Mouse (Mus musculus): ENCODE results near the gene Olfr150.
"Not testable (repeated sequence)": the region's sequence is repeated elsewhere in the genome, so short reads cannot be mapped to it uniquely, and the experiment has no call there.

Olfr150 gene

DNA sequence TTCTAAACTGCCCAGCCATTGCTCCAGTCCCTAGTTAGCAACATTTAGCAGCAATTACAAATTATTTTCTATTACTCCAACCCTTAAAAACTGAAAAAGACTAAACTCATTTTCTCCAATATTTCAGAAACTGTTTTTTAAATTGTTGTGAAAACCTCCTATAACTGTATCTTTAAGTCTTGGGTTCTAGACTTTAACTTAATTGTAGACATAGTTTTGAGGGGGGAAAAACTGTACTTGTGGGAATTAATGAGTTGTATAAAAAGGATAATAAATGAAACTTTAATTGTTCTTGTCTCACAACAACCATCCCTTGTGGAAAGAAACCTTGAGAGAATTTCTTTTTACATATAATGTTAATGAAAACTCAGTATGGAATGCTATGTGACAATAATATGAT is at the start of gene Olfr150:
Gene Olfr150 (plus strand): TSS at position 301 of the 400 bp plus-strand sequence.
- DNase-seq = no peak

DNA sequence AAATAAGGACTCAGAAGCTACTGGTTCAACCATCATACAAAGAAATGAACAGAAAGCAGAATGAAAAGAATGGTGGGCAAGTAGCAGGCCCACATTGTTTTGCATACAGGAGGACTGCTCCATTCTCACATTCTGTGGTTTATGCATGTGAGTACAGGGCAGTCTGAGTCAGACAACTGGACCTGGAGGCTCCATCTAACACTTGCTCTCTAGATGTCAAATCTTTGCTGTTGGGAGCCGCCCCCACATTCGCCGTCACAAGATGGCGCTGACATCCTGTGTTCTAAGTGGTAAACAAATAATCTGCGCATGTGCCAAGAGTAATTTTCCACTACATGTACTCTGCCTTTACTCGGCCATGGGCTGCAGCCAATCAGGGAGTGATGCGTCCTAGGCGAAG is 29.7 kb upstream of the Olfr150 start:
- not testable (repeated sequence) for DNase-seq

DNA sequence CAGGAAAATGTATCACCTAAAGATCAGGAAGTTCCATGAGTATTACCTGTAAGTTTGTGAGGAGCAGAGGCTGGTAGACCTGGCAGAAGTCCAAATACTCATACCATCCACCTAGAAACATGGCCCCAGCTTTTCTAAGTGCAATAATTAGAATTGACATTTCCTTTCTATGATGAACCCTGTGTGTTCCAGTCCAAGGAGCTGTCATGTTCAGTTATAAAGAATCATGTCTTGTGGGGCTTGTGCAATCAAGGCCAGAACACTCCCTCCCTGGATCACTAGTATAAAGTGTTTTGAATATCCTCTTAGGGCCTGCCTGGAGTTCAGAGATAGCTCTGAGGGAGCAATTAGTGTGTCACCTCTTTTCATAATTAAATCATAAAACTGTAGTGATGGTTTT is 23.8 kb upstream of the Olfr150 start, which contains the start of gene Olfr149:
Gene Olfr149 (minus strand): TSS at position 101 of the 400 bp plus-strand sequence.
- no peak for DNase-seq

DNA sequence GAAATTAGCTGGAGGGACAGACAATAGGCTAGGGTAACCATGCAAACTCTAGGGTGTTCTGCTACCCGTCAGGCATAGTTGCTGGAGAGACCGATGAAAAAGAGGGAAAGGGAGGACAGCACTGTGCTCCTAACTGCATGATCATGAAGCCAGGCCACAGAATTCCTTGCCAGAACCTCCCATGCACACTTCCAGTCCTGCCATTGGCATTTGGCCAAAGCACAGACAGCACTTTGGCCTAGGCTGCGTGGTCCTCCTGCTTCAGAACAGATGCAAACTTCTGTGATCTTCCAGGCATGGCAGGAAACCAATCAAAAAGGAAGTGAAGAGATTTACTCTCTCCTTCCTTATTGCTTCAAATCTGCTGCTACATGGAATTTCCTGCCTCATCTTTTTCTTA is 21.8 kb upstream of the Olfr150 start:
- no peak for DNase-seq

DNA sequence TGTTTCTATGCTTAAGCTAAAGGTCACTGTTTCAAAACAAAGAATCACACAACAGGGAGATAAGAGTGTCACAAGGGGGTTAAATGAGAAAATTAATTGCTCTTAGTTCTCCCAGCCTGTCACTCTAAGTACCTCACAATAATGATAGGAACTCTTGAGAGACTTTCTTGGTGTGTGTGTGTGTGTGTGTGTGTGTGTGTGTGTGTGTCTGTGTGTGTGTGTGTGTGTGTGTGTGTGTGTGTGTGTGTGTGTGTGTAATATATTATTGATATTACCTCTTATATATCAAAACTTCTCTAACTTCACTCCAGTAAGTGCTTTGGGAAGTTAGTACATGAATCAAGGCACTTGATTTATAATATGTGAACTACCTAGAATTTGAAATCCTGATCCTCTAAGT is 19.7 kb upstream of the Olfr150 start, which contains the start of gene Olfr965:
Gene Olfr965 (plus strand): TSS at position 301 of the 400 bp plus-strand sequence.
- DNase-seq = no peak

DNA sequence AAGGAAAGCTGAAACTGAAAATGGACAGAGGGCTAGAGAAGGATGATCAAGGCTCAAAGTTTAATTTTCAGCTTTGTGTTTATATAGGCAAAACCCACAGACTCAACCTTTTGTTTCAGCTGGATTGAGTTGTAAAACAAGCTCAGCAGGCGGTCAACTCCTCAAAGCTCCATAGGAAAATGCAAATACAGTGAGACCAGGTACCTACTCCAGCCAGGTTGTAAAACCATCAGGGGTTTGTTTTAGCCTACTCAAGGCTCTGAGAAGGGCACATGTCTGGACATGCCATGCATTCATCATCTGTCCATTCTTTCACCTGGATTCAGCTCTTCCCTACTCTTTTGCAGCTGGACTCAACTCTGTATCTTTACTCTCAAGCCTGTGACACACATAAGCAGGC is 10.0 kb downstream of the Olfr150 start:
- no peak for DNase-seq

DNA sequence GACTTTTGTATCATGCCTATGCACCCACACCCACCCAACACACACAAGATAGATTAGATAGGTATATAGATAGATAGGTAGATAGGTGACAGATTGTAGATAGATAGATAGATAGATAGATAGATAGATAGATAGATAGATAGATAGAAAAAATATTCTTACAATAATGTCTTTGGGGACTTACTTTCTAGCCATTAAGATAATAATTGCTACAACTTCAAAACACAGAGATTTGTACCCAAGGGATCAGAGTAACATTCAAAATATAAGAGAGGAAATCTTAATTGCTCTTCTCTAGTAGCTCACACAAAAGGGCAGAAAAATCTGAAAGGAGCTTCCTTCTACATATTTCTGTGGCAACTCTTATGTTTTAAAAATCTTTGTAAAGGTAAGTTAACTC is 15.2 kb downstream of the Olfr150 start, which contains the start of gene Olfr967:
Gene Olfr967 (plus strand): TSS at position 301 of the 400 bp plus-strand sequence.
- DNase-seq = no peak

DNA sequence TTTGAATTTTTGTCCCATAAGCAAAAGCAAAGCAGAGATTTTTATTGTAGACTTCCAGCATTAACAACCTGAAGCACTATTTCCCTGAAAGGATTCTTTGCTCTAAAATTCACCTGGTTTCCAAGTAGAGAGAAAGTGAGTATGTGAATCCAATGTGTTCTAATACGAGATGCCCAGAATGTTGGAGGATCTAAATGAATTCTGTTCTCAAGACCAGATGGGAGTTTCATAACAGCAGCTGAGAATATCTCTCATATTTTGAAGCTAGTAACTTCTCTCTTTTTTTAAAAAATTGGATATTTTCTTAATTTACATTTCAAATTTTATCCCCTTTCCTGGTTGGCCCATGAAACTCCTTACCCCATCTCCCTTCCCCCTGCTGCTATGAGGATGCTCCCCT is 15.7 kb downstream of the Olfr150 start:
- DNase-seq = no peak

DNA sequence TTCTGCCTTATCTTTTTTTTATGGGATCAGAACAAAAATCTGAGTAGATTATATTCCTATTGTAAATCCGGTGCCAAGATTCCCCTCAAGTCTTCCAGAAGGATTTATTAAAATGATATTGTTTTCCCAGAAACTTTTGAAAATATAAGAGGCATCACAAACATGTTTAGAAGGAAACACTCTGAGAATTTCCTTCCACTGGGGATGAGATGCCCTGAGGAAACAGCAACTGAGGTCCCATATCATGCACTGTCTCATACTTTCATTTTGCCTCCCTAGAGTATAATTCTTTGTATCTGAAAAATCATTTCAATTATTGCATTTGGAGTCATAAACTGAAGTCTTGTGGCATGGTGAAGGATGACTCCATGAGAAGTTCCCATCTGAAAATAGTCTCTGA is 52.4 kb downstream of the Olfr150 start, which contains the start of gene Olfr968:
Gene Olfr968 (minus strand): TSS at position 101 of the 400 bp plus-strand sequence.
- DNase-seq = no peak
